Mouse (Mus musculus): ENCODE results near the gene Ehmt1. TPM values are rescaled to one million over a fixed set of nuclear protein-coding genes. Genes with fewer than 3 reads are reported as not detected.

Ehmt1 gene
- polyA plus RNA-seq, 1 experiment from 2014 or later, result 12.3 TPM

DNA sequence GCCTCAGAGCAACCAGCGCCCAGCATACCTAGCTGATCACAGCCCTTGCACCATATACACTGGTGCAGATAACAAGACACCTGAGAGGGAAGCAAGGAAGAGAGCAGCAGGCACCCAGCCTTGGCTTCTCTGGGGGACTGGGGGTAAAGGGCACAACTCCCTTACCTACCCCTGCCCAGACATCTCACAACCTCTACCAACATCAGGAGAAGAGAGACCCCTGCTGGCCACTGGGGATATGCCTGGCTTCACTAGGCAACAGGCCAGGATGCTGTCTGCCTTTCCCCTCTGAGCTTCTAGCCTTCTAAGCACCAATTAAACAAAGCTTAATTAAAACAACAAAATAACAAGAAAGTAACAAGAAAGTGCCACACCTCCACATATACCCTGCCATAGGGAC is 164.1 kb downstream of the Ehmt1 start:
- Histone ChIP-seq H3K36me3 (replicated peaks; ENCODE audit: insufficient read depth, low read length) (no peaks in the 10 kb centered on the region), H3K27ac (ENCODE audit: low read depth) (no peak overlapping the region), H3K4me2 (ENCODE audit: low read depth, low read length) (no peak overlapping the region), H3K9ac (replicated peaks) (no peak overlapping the region), H3K27me3 (ENCODE audit: insufficient read depth, low read length) (0 out of 2 replicates have a peak, but pooled peaks cover 4% of the 10 kb centered on the region), H3K9me3 (ENCODE audit: low read length) (no peaks in the 10 kb centered on the region), H3K4me3 (ENCODE audit: low read depth, low read length) (no peak overlapping the region), H3K4me1 (ENCODE audit: insufficient read depth) (no peaks in the 10 kb centered on the region)
- no peak for ATAC-seq
- peak; percentile 78 for TF ChIP-seq CTCF (IDR thresholded peaks at IDR 0.05; ENCODE audit: low read depth)
- no peak for TF ChIP-seq EP300 (IDR thresholded peaks at IDR 0.05; ENCODE audit: low read depth)
- 87% methylated on average over 1 of the region's 1 CpGs for WGBS (ENCODE audit: insufficient replicate concordance)
- DNase-seq, result peak; percentile 75

DNA sequence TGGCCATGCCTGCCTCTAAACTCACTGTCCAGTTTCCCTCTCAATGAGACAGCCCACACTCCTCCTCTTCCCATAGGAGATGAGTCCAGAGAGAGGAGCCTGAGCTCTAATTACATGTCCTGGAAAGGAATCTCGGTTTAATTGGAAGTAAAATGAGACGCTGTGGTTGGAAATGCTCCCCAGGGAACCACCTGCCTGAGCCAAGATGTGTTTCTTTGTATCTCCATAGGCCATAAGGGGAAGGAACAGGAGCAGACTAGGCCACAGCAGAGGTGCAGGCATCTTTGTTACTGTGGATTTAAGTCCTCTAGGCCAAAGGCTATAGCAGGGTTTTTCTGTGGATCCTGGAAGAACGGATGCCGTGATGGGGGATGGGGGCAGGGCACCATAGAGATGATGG is 166.8 kb downstream of the Ehmt1 start:
- no peak for TF ChIP-seq CTCF (IDR thresholded peaks at IDR 0.05; ENCODE audit: low read depth)
- TF ChIP-seq EP300 (IDR thresholded peaks at IDR 0.05; ENCODE audit: low read depth), result no peak
- Histone ChIP-seq H3K27me3 (ENCODE audit: insufficient read depth, low read length) (no peaks in the 10 kb centered on the region), H3K9ac (replicated peaks) (no peak overlapping the region), H3K4me3 (ENCODE audit: low read depth, low read length) (no peak overlapping the region), H3K4me1 (ENCODE audit: insufficient read depth) (no peaks in the 10 kb centered on the region; the same call in 1 of the 2 replicates), H3K36me3 (replicated peaks; ENCODE audit: insufficient read depth, low read length) (no peaks in the 10 kb centered on the region), H3K27ac (ENCODE audit: low read depth) (no peak overlapping the region), H3K4me2 (ENCODE audit: low read depth, low read length) (no peak overlapping the region), H3K9me3 (ENCODE audit: low read length) (no peaks in the 10 kb centered on the region)
- ATAC-seq (no peak), DNase-seq (no peak)
- WGBS (ENCODE audit: insufficient replicate concordance), result 78% methylated on average over 4 of the region's 4 CpGs

DNA sequence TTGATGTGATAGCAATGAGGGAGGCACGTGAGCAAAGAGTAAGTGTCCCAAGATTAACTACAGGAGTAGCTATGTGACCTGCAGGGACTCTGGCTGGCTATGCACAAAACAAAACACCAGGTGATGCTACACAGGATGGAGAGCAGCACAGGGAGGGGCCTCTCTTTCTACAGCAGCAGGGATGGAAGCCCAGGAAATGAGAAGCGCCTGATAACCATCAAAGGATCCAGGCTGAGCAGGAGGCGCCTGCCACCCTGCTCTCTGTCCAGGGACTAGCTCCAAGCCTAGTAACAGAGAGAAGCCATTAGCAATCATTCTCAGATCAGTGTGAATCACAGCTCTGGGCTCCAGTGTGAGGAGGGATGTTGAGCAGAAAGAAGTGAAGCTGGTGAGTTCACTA is 169.4 kb downstream of the Ehmt1 start:
- no peak for DNase-seq
- no peaks in the 10 kb centered on the region for H3K27me3 ChIP-seq (ENCODE audit: insufficient read depth, low read length)
- TF ChIP-seq CTCF (IDR thresholded peaks at IDR 0.05; ENCODE audit: low read depth), result no peak

DNA sequence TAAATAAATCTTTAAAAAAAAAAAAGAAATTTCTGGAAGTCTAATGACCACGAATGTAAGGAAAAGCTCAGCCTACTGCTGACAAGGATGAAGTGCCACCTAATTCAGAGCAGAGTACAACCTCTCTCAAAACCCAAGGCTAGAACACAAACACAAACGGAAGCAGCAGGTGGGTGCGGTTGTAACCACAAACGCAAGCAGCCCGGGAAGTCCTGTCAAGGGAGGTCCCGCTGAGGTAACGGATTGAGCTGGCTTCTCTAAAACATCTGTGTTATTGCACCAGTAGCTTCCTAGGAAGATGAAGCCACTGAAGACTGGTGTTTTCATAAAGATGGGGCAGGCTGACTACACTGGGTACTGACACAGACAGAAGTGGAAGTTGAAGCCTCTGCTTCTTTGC is 171.5 kb downstream of the Ehmt1 start:
- DNase-seq (peak; percentile 58), ATAC-seq (peak; percentile 21; the same call in 1 of the 2 replicates)
- H3K4me2 ChIP-seq (ENCODE audit: low read depth, low read length), result no peak overlapping the region
- no peak for TF ChIP-seq EP300 (IDR thresholded peaks at IDR 0.05; ENCODE audit: low read depth)
- no peak for TF ChIP-seq CTCF (IDR thresholded peaks at IDR 0.05; ENCODE audit: low read depth)
- H3K4me3 ChIP-seq (ENCODE audit: low read depth, low read length), result no peak overlapping the region
- H3K9ac ChIP-seq (replicated peaks), result no peak overlapping the region
- no peaks in the 10 kb centered on the region for H3K9me3 ChIP-seq (ENCODE audit: low read length)
- WGBS (ENCODE audit: insufficient replicate concordance), result 24% methylated on average over 7 of the region's 7 CpGs
- peaks cover 2% of the 10 kb centered on the region; the same call in 1 of the 2 replicates for H3K4me1 ChIP-seq (ENCODE audit: insufficient read depth)
- peak overlapping the region; percentile 35; the same call in 1 of the 2 replicates for H3K27ac ChIP-seq (ENCODE audit: low read depth)
- H3K36me3 ChIP-seq (replicated peaks; ENCODE audit: insufficient read depth, low read length), result no peaks in the 10 kb centered on the region
- H3K27me3 ChIP-seq (ENCODE audit: insufficient read depth, low read length), result no peaks in the 10 kb centered on the region

More for the DNA sequence above, 169.4 kb downstream of the Ehmt1 start:
- H3K9ac ChIP-seq (replicated peaks), result no peak overlapping the region
- no peak overlapping the region for H3K4me3 ChIP-seq (ENCODE audit: low read depth, low read length)
- WGBS (ENCODE audit: insufficient replicate concordance), result 44% methylated on average over 3 of the region's 3 CpGs
- H3K27ac ChIP-seq (ENCODE audit: low read depth), result no peak overlapping the region
- no peaks in the 10 kb centered on the region for H3K36me3 ChIP-seq (replicated peaks; ENCODE audit: insufficient read depth, low read length)
- H3K9me3 ChIP-seq (ENCODE audit: low read length), result no peaks in the 10 kb centered on the region
- no peak overlapping the region for H3K4me2 ChIP-seq (ENCODE audit: low read depth, low read length)
- ATAC-seq, result no peak
- H3K4me1 ChIP-seq (ENCODE audit: insufficient read depth), result no peaks in the 10 kb centered on the region; the same call in 1 of the 2 replicates

Small RNA genes within 50 kb of the gene (microRNA-seq; reads per million reads assigned to microRNA genes)
- not detected for gene Gm22875

Other genes starting within 250 kb of the Ehmt1 start
- gene Cacna1b, start 156.5 kb downstream of the Ehmt1 start, polyA plus RNA-seq (2015; fragmentation: Nextera tagmentation; extraction: Ambion mirVana), result 0.25 and 0.34 TPM in 2 replicates
- gene Arrdc1, start 15.6 kb upstream of the Ehmt1 start, polyA plus RNA-seq (2015; fragmentation: Nextera tagmentation; extraction: Ambion mirVana), result 16.2 and 16.7 TPM in 2 replicates
- gene Zmynd19, start 30.2 kb upstream of the Ehmt1 start, polyA plus RNA-seq (2015; fragmentation: Nextera tagmentation; extraction: Ambion mirVana), result 6.2 and 6.5 TPM in 2 replicates
- gene Dph7, start 42.8 kb upstream of the Ehmt1 start, polyA plus RNA-seq (2015; fragmentation: Nextera tagmentation; extraction: Ambion mirVana), result 6.4 and 7.0 TPM in 2 replicates
- gene Mrpl41, start 55.5 kb upstream of the Ehmt1 start, polyA plus RNA-seq (2015; fragmentation: Nextera tagmentation; extraction: Ambion mirVana), result 81.8 and 83.1 TPM in 2 replicates
- gene Pnpla7, start 56.4 kb upstream of the Ehmt1 start, polyA plus RNA-seq (2015; fragmentation: Nextera tagmentation; extraction: Ambion mirVana), result 52.9 and 64.5 TPM in 2 replicates
- gene Nsmf, start 134.7 kb upstream of the Ehmt1 start, polyA plus RNA-seq (2015; fragmentation: Nextera tagmentation; extraction: Ambion mirVana), result 29.0 and 32.1 TPM in 2 replicates
- gene Entpd8, start 160.7 kb upstream of the Ehmt1 start, polyA plus RNA-seq (2015; fragmentation: Nextera tagmentation; extraction: Ambion mirVana), result 23.8 and 25.9 TPM in 2 replicates
- 0.52 and 0.59 TPM in 2 replicates for gene Noxa1, start 175.5 kb upstream of the Ehmt1 start, polyA plus RNA-seq (2015; fragmentation: Nextera tagmentation; extraction: Ambion mirVana)

All from liver, postnatal 0 days (tissue).